Mouse (Mus musculus) myocyte (in vitro differentiated cells): Measurements from ENCODE around the gene Gprc5d.

Experiments
- CEBPB ChIP-seq: IDR thresholded peaks from 2 replicates; pipeline ENCODE4 v1.6.1; 2011; ENCODE audit warnings: mild to moderate bottlenecking, moderate library complexity; ENCODE audit not compliant: poor library complexity, insufficient read depth, severe bottlenecking
- E2F4 ChIP-seq: IDR thresholded peaks from one replicate; pipeline ENCODE4 v1.6.1; 2011; ENCODE audit warnings: mild to moderate bottlenecking, control low read depth, moderate library complexity; ENCODE audit not compliant: insufficient read depth
- MAX ChIP-seq: IDR thresholded peaks from one replicate; pipeline ENCODE4 v1.6.1; 2011; ENCODE audit warnings: low read depth, mild to moderate bottlenecking, control low read depth
- MYOD1 ChIP-seq, 3 experiments: IDR thresholded peaks; one replicate each; pipeline ENCODE4 v1.6.1; 2011; ENCODE audit warnings: control low read depth in 2 of 3, low read depth in 2 of 3, mild to moderate bottlenecking in 2 of 3, moderate library complexity in 1 of 3; ENCODE audit not compliant: insufficient read length in 2 of 3, control insufficient read depth in 1 of 3
- MYOG ChIP-seq, 3 experiments: IDR thresholded peaks; one replicate each; pipeline ENCODE4 v1.6.1; 2011; ENCODE audit warnings: control low read depth in 2 of 3, low read depth in 2 of 3, mild to moderate bottlenecking in 2 of 3; ENCODE audit not compliant: insufficient read length in 2 of 3, control insufficient read depth in 1 of 3, insufficient read depth in 1 of 3
- POLR2A ChIP-seq: IDR thresholded peaks from one replicate; pipeline ENCODE4 v1.6.1; 2011; ENCODE audit warnings: low read depth, mild to moderate bottlenecking, control low read depth, moderate library complexity; ENCODE audit not compliant: insufficient read length
- POLR2AphosphoS2 ChIP-seq: IDR thresholded peaks from one replicate; pipeline ENCODE4 v1.6.1; 2011; ENCODE audit warnings: low read depth, control low read depth; ENCODE audit not compliant: insufficient read length
- REST ChIP-seq: IDR thresholded peaks from one replicate; pipeline ENCODE4 v1.6.1; 2011; ENCODE audit warnings: mild to moderate bottlenecking, control low read depth, moderate library complexity; ENCODE audit not compliant: insufficient read depth, insufficient read length
- SRF ChIP-seq: IDR thresholded peaks from one replicate; pipeline ENCODE4 v1.6.1; 2011; ENCODE audit warnings: low read depth; ENCODE audit not compliant: control insufficient read depth, insufficient read length
- TCF12 ChIP-seq: IDR thresholded peaks from one replicate; pipeline ENCODE4 v1.6.1; 2011; ENCODE audit warnings: mild to moderate bottlenecking, control low read depth; ENCODE audit not compliant: poor library complexity, insufficient read depth, severe bottlenecking
- TCF3 ChIP-seq: IDR thresholded peaks from one replicate; pipeline ENCODE4 v1.6.1; 2011; ENCODE audit warnings: low read depth, control low read depth; ENCODE audit not compliant: insufficient read length
- USF1 ChIP-seq: IDR thresholded peaks from one replicate; pipeline ENCODE4 v1.6.1; 2011; ENCODE audit warnings: low read depth, mild to moderate bottlenecking, control low read depth, moderate library complexity

DNA sequence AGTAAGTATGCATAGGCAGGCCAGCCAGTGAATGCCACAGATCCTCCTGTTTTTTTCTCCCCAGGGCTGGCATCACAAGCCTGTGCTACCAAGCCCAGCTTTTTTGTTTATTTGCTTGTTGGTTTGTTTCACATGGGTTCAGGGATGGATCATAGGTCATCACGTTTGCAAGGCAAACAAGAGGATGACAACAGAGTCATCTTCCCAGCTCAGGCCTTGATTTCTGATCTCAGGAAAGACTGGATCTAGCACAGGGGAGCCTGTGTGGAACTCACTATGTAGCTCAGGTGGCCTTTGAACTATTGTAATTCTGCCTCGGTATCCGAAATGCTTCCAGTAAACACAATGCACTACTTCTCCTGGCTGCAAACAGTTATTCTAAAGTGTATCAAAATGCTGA, 44.2 kb upstream of the Gprc5d start:
- TF ChIP-seq MAX, result no peak
- TF ChIP-seq POLR2A, result no peak
- TF ChIP-seq REST, result no peak
- TF ChIP-seq E2F4, result no peak
- no peak for TF ChIP-seq USF1
- TF ChIP-seq CEBPB, result no peak
- no peak for TF ChIP-seq MYOG (IDR thresholded peaks at IDR 0.05; ENCODE audit: control insufficient read depth in 1 of 3, insufficient read depth in 1 of 3, insufficient read length in 2 of 3, low read depth in 2 of 3)
- TF ChIP-seq MYOD1 (IDR thresholded peaks at IDR 0.05; ENCODE audit: control insufficient read depth in 1 of 3, insufficient read length in 2 of 3, low read depth in 2 of 3), result no peak
- TF ChIP-seq TCF12, result no peak
- TF ChIP-seq POLR2AphosphoS2, result no peak
- no peak for TF ChIP-seq TCF3
- TF ChIP-seq SRF, result no peak
